Mouse (Mus musculus) limb, embryonic 12.5 days (tissue): ENCODE data around the gene Tepp. TPM values are rescaled to one million over a fixed set of nuclear protein-coding genes. Genes with fewer than 3 reads are reported as not detected.

Experiments
- ATAC-seq: fragments of 200-750 bp; cut with Nextera tagmentation; 2 replicates; pipeline ENCODE4 v1.8.0; 2017; ENCODE audit warnings: low read depth, moderate TSS enrichment; ENCODE audit not compliant: insufficient number of reproducible peaks, insufficient read depth, low FRiP score, low TSS enrichment
- H3K27ac ChIP-seq: fragments of 300-500 bp; sonication (generic); 2 replicates; pipeline ENCODE4 v1.5.1; 2016; ENCODE audit warnings: mild to moderate bottlenecking, moderate library complexity
- H3K27me3 ChIP-seq: fragments of 300-500 bp; sonication (generic); 2 replicates; pipeline ENCODE4 v1.6.1; 2016; ENCODE audit warnings: mild to moderate bottlenecking, moderate library complexity
- H3K36me3 ChIP-seq: fragments of 300-500 bp; sonication (generic); 2 replicates; pipeline ENCODE4 v1.6.1; 2016; ENCODE audit warnings: mild to moderate bottlenecking, moderate library complexity
- H3K4me1 ChIP-seq: fragments of 300-500 bp; sonication (generic); replicated peaks from 2 replicates; pipeline ENCODE4 v1.6.1; 2016
- H3K4me2 ChIP-seq: fragments of 300-500 bp; sonication (generic); 2 replicates; pipeline ENCODE4 v1.6.1; 2016; ENCODE audit warnings: mild to moderate bottlenecking, moderate library complexity
- H3K4me3 ChIP-seq: fragments of 300-500 bp; sonication (generic); replicated peaks from 2 replicates; pipeline ENCODE4 v1.5.1; 2016; ENCODE audit warnings: mild to moderate bottlenecking
- H3K9ac ChIP-seq: fragments of 300-500 bp; sonication (generic); replicated peaks from 2 replicates; pipeline ENCODE4 v1.6.1; 2016; ENCODE audit warnings: mild to moderate bottlenecking, moderate library complexity
- H3K9me3 ChIP-seq: fragments of 300-500 bp; sonication (generic); 2 replicates; pipeline ENCODE4 v1.6.1; 2016; ENCODE audit warnings: mild to moderate bottlenecking, moderate library complexity
- WGBS: fragments of 180-500 bp; shearing (Covaris S2); methylation state at CpG from one replicate; pipeline ENCODE4 v1.1.7; 2016; 5-methylcytosine and 5-hydroxymethylcytosine counted together
- polyA plus RNA-seq: library from polyadenylated mRNA; unstranded; fragments of >200 nt; fragmentation: Nextera tagmentation; extraction: Ambion mirVana; gene quantifications from 2 replicates; pipeline ENCODE4 v1.2.1, GENCODE M21; 2016

Gene Tepp
- polyA plus RNA-seq, 1 experiment from 2014 or later = 0.56 TPM

GRCm38 (mm10) chr8:95331156-95331719 lies 20.9 kb downstream of the Tepp start:
- peak; percentile 17 for ATAC-seq
- peaks cover 18% of the 10 kb centered on the region for H3K4me1 ChIP-seq
- WGBS = 0% methylated on average over 34 of the region's 38 CpGs

GRCm38 (mm10) chr8:95331720-95332436 lies 21.5 kb downstream of the Tepp start, which contains the start of the genes Zfp319 and Usb1:
Zfp319 (minus strand) TSS chr8:95331950.
Usb1 (plus strand) TSS chr8:95332284.
- H3K36me3 ChIP-seq = peaks cover 50% of the 10 kb centered on the region
- H3K9ac ChIP-seq = peak within 1 kb of the TSS; percentile 92
- H3K27me3 ChIP-seq = no peaks in the 10 kb centered on the region
- peak within 1 kb of the TSS; percentile 90 for H3K4me3 ChIP-seq
- H3K4me2 ChIP-seq = peak within 1 kb of the TSS; percentile 71
- H3K27ac ChIP-seq = peak within 1 kb of the TSS; percentile 98
- peaks cover 18% of the 10 kb centered on the region for H3K4me1 ChIP-seq
- H3K9me3 ChIP-seq = no peaks in the 10 kb centered on the region
- ATAC-seq = peak; percentile 91
- WGBS = under 1% methylated on average over 75 of the region's 80 CpGs

More at GRCm38 (mm10) chr8:95331156-95331719, 20.9 kb downstream of the Tepp start:
- Histone ChIP-seq H3K27ac (peak overlapping the region; percentile 98), H3K36me3 (peaks cover 56% of the 10 kb centered on the region), H3K9me3 (no peaks in the 10 kb centered on the region), H3K4me2 (peak overlapping the region; percentile 71), H3K27me3 (no peaks in the 10 kb centered on the region), H3K9ac (peak overlapping the region; percentile 92), H3K4me3 (peak overlapping the region; percentile 90)

DNA sequence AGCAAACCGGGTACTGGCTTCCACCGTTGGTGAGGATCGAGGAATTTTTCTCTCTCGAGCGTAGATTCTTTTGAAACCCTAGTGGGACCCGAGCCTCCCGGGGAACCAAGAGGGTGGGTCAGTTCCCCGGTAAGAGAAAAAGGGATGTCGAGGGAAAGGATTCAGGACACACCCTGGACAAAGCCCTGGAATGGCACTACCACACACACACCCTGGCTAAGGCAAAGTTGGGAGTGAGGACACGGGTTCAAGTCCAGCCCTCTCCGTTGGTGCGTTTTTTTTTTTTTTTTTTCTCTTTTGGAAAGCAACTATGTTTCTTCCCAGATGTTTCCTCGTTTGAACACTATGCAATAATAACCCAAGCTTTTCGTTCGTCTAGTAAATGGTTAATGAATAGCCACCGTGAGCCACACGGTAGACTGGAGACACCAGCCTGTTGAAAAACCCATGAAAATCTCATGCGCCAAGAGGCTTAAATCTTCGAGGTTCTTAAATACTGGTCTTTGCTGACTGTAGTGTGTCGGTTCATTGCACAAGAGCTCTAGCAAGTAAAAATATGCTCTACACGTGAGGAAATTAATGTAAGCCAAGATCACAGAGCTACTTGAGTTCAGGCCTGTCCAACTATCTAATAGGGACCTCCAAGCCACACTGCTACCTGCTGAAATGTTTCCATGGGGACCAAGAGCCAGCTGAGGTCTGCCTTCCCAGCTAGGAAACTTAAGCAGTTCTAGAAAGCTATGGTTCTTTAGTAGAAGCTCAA lies 22.3 kb downstream of the Tepp start:
- no peaks in the 10 kb centered on the region for H3K9me3 ChIP-seq
- no peaks in the 10 kb centered on the region for H3K27me3 ChIP-seq
- 28% methylated on average over 21 of the region's 21 CpGs for WGBS
- peaks cover 50% of the 10 kb centered on the region for H3K36me3 ChIP-seq
- peaks cover 15% of the 10 kb centered on the region for H3K4me1 ChIP-seq
- peak overlapping the region; percentile 71 for H3K4me2 ChIP-seq
- peak overlapping the region; percentile 98 for H3K27ac ChIP-seq
- ATAC-seq = peak; percentile 44; the same call in 1 of the 2 replicates
- H3K4me3 ChIP-seq = peak overlapping the region; percentile 90
- peak overlapping the region; percentile 92; the same call in 1 of the 2 replicates for H3K9ac ChIP-seq

DNA sequence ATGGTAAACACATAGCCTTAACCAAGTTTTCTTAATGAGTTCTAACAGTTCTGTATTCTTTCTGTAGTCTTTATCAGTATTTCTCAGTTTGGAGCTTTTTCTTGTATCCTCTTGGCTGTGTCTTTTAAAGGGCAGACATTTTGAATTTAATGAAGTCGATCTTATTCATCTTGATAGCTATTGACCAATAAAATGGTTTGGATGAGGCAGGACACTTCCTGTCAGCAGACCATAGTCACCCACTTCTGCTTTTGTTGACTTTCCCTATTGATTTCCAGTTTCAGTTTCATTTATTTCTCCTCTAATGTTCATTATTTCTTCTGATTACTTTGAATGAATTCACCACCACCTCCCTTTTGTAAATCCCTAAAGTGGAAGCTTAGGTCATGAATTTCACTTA lies 25.3 kb downstream of the Tepp start:
- 97% methylated on average over 1 of the region's 1 CpGs for WGBS
- no peaks in the 10 kb centered on the region for H3K27me3 ChIP-seq
- no peak overlapping the region for H3K9ac ChIP-seq
- ATAC-seq = no peak
- H3K4me1 ChIP-seq = peaks cover 1% of the 10 kb centered on the region
- no peak overlapping the region for H3K27ac ChIP-seq
- no peaks in the 10 kb centered on the region for H3K9me3 ChIP-seq
- no peak overlapping the region for H3K4me3 ChIP-seq
- H3K36me3 ChIP-seq = peaks cover 55% of the 10 kb centered on the region
- no peak overlapping the region for H3K4me2 ChIP-seq

- Histone ChIP-seq H3K36me3 (peaks cover 57% of the 10 kb centered on the region), H3K4me3 (no peak overlapping the region), H3K27me3 (no peaks in the 10 kb centered on the region), H3K9ac (no peak overlapping the region), H3K4me1 (no peaks in the 10 kb centered on the region), H3K4me2 (no peak overlapping the region), H3K27ac (no peak overlapping the region), H3K9me3 (no peaks in the 10 kb centered on the region)
- ATAC-seq = no peak
These were observed 26.0 kb downstream of the Tepp start for GRCm38 (mm10) chr8:95336363-95336762.

- no peak for ATAC-seq
- WGBS = 74% methylated on average over 5 of the region's 5 CpGs
- H3K27ac ChIP-seq = no peak overlapping the region
- H3K27me3 ChIP-seq = no peaks in the 10 kb centered on the region
- no peak overlapping the region for H3K4me3 ChIP-seq
- peaks cover 78% of the 10 kb centered on the region for H3K36me3 ChIP-seq
- no peaks in the 10 kb centered on the region for H3K9me3 ChIP-seq
- H3K4me1 ChIP-seq = no peaks in the 10 kb centered on the region
- no peak overlapping the region for H3K9ac ChIP-seq
- H3K4me2 ChIP-seq = no peak overlapping the region
These were observed 31.4 kb downstream of the Tepp start for GRCm38 (mm10) chr8:95341721-95342120.

GRCm38 (mm10) chr8:95344668-95345067 lies 34.3 kb downstream of the Tepp start:
- no peak overlapping the region for H3K4me2 ChIP-seq
- ATAC-seq = no peak
- no peak overlapping the region for H3K9ac ChIP-seq
- no peak overlapping the region for H3K4me3 ChIP-seq
- H3K27me3 ChIP-seq = peaks cover 19% of the 10 kb centered on the region
- 81% methylated on average over 6 of the region's 6 CpGs for WGBS
- no peaks in the 10 kb centered on the region for H3K9me3 ChIP-seq
- H3K36me3 ChIP-seq = peaks cover 52% of the 10 kb centered on the region
- no peak overlapping the region for H3K27ac ChIP-seq
- no peaks in the 10 kb centered on the region for H3K4me1 ChIP-seq

- H3K4me1 ChIP-seq = peaks cover 9% of the 10 kb centered on the region
- no peak overlapping the region for H3K4me3 ChIP-seq
- H3K36me3 ChIP-seq = peaks cover 36% of the 10 kb centered on the region
- 12% methylated on average over 8 of the region's 8 CpGs for WGBS
- H3K9ac ChIP-seq = no peak overlapping the region
- peaks cover 37% of the 10 kb centered on the region for H3K27me3 ChIP-seq
- ATAC-seq = peak; percentile 47; the same call in 1 of the 2 replicates
- H3K27ac ChIP-seq = no peak overlapping the region
- no peaks in the 10 kb centered on the region for H3K9me3 ChIP-seq
- H3K4me2 ChIP-seq = no peak overlapping the region
These were observed 36.5 kb downstream of the Tepp start for GRCm38 (mm10) chr8:95346643-95347545.

DNA sequence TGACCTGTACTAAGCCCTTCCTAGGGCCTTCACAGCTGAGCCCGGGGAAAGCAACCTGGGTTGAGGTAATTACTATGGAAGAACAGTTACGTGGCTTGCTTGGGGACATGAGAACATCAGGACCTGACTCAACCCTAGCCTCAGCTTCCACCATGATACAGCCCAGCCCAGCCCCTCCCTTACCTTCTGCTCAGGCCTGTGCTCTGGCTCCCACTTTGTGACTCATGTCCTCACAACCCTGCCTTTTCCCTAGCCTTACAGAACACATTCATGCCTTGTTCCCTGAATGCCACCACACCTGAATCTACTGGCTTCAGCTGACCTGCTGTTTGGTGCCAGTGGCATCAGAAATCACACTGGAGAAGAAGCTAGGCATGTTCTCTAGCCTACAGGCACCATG lies 38.0 kb downstream of the Tepp start:
- no peak for ATAC-seq
- H3K9ac ChIP-seq = no peak overlapping the region

DNA sequence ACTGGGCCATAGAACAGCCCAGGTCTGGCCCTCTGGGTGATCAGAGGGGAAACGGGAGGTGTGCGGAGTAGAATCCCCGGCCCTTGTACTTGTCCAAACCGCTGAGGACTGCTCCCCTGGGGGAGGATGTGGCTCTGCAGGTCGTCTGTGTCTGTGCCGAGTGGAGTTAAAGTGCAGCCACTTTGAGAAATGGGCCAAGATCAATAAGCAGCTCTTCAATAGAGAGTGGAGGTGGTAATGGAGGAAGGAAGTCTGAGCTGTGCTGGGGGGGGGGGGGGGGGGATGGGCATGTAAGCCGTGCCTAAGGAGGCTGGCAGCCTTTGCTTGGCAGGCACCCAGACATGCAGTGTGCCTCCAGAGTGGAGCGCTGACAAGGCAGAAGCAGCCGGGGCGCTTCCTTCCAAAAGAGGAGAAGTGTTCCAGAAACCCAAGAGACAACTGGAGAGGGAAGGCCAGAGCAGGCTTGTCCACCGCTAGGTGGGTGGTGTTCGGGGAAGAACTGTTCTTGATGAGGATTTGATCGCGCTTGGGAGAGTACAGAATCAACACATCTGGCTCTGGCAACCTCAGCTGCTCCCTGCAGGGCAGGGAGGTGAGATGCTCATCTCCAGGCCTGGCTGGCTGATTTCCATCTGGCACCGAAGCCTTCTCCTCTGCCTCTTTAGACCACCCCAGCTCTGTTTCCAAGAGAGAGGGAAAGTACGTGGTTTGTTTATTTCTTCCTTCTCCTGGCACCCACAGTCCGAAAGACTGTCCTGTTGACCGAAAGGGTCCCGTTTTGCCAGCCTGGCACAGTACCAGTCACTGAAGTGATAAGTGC lies 38.7 kb downstream of the Tepp start:
- no peak overlapping the region for H3K4me3 ChIP-seq
- no peak overlapping the region for H3K27ac ChIP-seq
- WGBS = 67% methylated on average over 19 of the region's 19 CpGs
- ATAC-seq = no peak
- H3K4me2 ChIP-seq = no peak overlapping the region
- H3K36me3 ChIP-seq = peaks cover 18% of the 10 kb centered on the region
- peaks cover 19% of the 10 kb centered on the region for H3K4me1 ChIP-seq
- no peaks in the 10 kb centered on the region for H3K9me3 ChIP-seq
- H3K9ac ChIP-seq = no peak overlapping the region
- peaks cover 46% of the 10 kb centered on the region for H3K27me3 ChIP-seq

More for the DNA sequence above, 38.0 kb downstream of the Tepp start:
- Histone ChIP-seq H3K4me2 (no peak overlapping the region), H3K9me3 (no peaks in the 10 kb centered on the region), H3K27ac (no peak overlapping the region), H3K4me1 (peaks cover 12% of the 10 kb centered on the region), H3K4me3 (no peak overlapping the region), H3K36me3 (peaks cover 25% of the 10 kb centered on the region), H3K27me3 (peaks cover 40% of the 10 kb centered on the region)
- 84% methylated on average over 2 of the region's 2 CpGs for WGBS
